In the genomic region with DNA sequence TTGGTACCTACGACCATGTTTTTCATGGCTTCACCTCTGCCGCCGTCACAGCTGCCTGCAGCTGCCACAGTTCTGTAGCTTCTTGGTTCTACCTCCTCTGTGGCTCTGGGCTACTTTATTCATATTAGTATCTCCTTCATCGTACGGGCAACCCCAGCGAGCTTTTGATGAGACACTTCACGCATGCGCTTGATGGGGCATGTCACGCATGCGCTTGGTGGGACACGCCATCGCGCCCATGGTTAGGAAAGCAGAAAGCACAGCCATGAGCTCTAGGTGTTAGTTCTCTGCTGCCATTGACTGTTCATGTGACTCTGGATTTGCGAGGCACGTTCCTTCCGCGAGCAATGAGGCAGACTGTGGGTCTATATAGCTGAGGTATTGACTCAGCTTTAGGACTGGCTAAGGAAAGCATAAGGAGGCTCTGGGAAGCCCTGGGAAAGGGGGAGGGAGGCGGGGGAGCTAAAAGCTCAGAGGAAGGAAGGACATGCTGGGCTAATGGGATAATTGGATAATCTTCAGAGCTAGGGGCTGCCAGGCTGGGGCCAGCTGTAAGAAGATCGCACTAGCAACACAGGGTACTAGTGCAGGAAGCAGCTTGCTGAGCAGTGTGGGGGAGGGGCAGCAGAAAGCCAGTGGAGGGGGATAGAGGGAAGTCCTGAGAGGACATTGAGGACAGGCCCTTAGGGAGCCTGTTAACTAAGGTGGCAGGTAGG, we compare ENCODE assay signal across 10 mouse cellular contexts. TPM values are rescaled to one million over a fixed set of nuclear protein-coding genes. Genes with fewer than 3 reads are reported as not detected.
A peak's percentile ranks its signal among the peaks of the same experiment; 100 is the strongest.
DNase-seq lines count a peak whose midpoint lies in the region; ATAC-seq and TF ChIP-seq lines count a peak whose summit lies in the region.
"Had no signal": no experiment of that assay in that cellular context is flagged by ENCODE, and none has a peak within 500 bp of the region (broad histone marks: within the 10 kb centered on the region; RNA-seq: fewer than 3 reads in every experiment).

No protein-coding gene starts in this region.

- H3K4me2 ChIP-seq in kidney, postnatal 0 days (ENCODE audit: low read length), result no peak overlapping the region
- H3K4me2 ChIP-seq in forebrain, embryonic 13.5 days, result no peak overlapping the region
- no peak overlapping the region for H3K4me2 ChIP-seq in midbrain, embryonic 11.5 days

- no peak for ATAC-seq in kidney, postnatal 0 days (replicated peaks; ENCODE audit: low FRiP score, low read depth)
- ATAC-seq in forebrain, embryonic 13.5 days, result peak; percentile 83
- ATAC-seq in midbrain, embryonic 11.5 days (ENCODE audit: low FRiP score), result peak; percentile 84
- ATAC-seq: Patski had no signal

- TF ChIP-seq POLR2A in brain, embryonic 14.5 days (IDR thresholded peaks at IDR 0.05; ENCODE audit: borderline replicate concordance, extremely low read depth, insufficient read depth, insufficient read length, poor library complexity, severe bottlenecking), result no peak

- 67% methylated on average over 19 of the region's 19 CpGs for WGBS in kidney, postnatal 0 days
- WGBS in forebrain, embryonic 13.5 days, result 72% methylated on average over 19 of the region's 19 CpGs
- WGBS in midbrain, embryonic 11.5 days, result 69% methylated on average over 19 of the region's 19 CpGs

- no peaks in the 10 kb centered on the region for H3K9me3 ChIP-seq in kidney, postnatal 0 days (replicated peaks; ENCODE audit: low read length)
- no peaks in the 10 kb centered on the region for H3K9me3 ChIP-seq in forebrain, embryonic 13.5 days (replicated peaks)
- H3K9me3 ChIP-seq in midbrain, embryonic 11.5 days (ENCODE audit: control insufficient read depth, low read length), result no peaks in the 10 kb centered on the region

- no peak for TF ChIP-seq CTCF in kidney, postnatal 0 days (IDR thresholded peaks at IDR 0.05; ENCODE audit: low read depth)
- no peak for TF ChIP-seq CTCF in brain, embryonic 14.5 days (IDR thresholded peaks at IDR 0.05; ENCODE audit: borderline replicate concordance, extremely low read depth, insufficient read depth, insufficient read length)

- H3K9ac ChIP-seq in kidney, postnatal 0 days (ENCODE audit: low read depth, low read length), result no peak overlapping the region
- no peak overlapping the region for H3K9ac ChIP-seq in forebrain, embryonic 13.5 days
- no peak overlapping the region for H3K9ac ChIP-seq in midbrain, embryonic 11.5 days (ENCODE audit: low read length)

- H3K27me3 ChIP-seq in kidney, postnatal 0 days (ENCODE audit: insufficient read depth, low read length), result no peaks in the 10 kb centered on the region
- no peaks in the 10 kb centered on the region for H3K27me3 ChIP-seq in forebrain, embryonic 13.5 days
- no peaks in the 10 kb centered on the region for H3K27me3 ChIP-seq in midbrain, embryonic 11.5 days (ENCODE audit: control insufficient read depth, insufficient read depth, low read length)
- H3K27me3 ChIP-seq: Patski had no signal

- no peak for DNase-seq in kidney, postnatal 0 days (ENCODE audit: low spot score)
- no peak for DNase-seq in kidney, postnatal 25 days
- peak; percentile 75 for DNase-seq in brain, embryonic 14.5 days (ENCODE audit: low read depth)
- peak; percentile 91 for DNase-seq in midbrain, embryonic 11.5 days (ENCODE audit: low spot score, missing footprints)
- DNase-seq in spleen, postnatal 4 days (ENCODE audit: low spot score in 2 of 2), result no peak
- DNase-seq in adrenal gland, postnatal 25 days, result no peak
- DNase-seq in cerebellum, adult 11-12 months, result no peak

- H3K27ac ChIP-seq in kidney, postnatal 0 days, result 0 out of 2 replicates have a peak overlapping the region, but pooled peaks have one; percentile 6
- H3K27ac ChIP-seq in forebrain, embryonic 13.5 days, result peak overlapping the region; percentile 48; the same call in 1 of the 2 replicates
- H3K27ac ChIP-seq in midbrain, embryonic 11.5 days (ENCODE audit: low read depth, low read length), result 0 out of 2 replicates have a peak overlapping the region, but pooled peaks have one; percentile 8

- H3K4me1 ChIP-seq in kidney, postnatal 0 days (replicated peaks; ENCODE audit: insufficient read depth, low read length), result peaks cover 8% of the 10 kb centered on the region; the same call in 1 of the 2 replicates
- peaks cover 13% of the 10 kb centered on the region for H3K4me1 ChIP-seq in forebrain, embryonic 13.5 days
- H3K4me1 ChIP-seq in midbrain, embryonic 11.5 days (ENCODE audit: control insufficient read depth, insufficient read depth, low read length), result peaks cover 7% of the 10 kb centered on the region

- no peaks in the 10 kb centered on the region for H3K36me3 ChIP-seq in kidney, postnatal 0 days (ENCODE audit: insufficient read depth, low read length)
- H3K36me3 ChIP-seq in forebrain, embryonic 13.5 days (ENCODE audit: poor library complexity, severe bottlenecking), result no peaks in the 10 kb centered on the region
- H3K36me3 ChIP-seq in midbrain, embryonic 11.5 days (ENCODE audit: control insufficient read depth, insufficient read depth, low read length), result no peaks in the 10 kb centered on the region

- H3K4me3 ChIP-seq in kidney, postnatal 0 days (replicated peaks; ENCODE audit: low read depth, low read length), result no peak overlapping the region
- no peak overlapping the region for H3K4me3 ChIP-seq in forebrain, embryonic 13.5 days
- no peak overlapping the region for H3K4me3 ChIP-seq in midbrain, embryonic 11.5 days (ENCODE audit: low read depth, low read length)
- H3K4me3 ChIP-seq: erythroblast, embryonic 14.5 days had no signal

RNA-seq across cellular contexts. Expression of a gene that starts 43.4 kb away (rescaled TPM):
- 11.9 and 13.1 TPM in 2 replicates for polyA plus RNA-seq in kidney, postnatal 0 days (2015; fragmentation: Nextera tagmentation; extraction: Ambion mirVana)
- polyA plus RNA-seq in brain, embryonic 14.5 days (2012; rRNA removed), result 0.04 TPM in 1 of 2 replicates, not detected in the other
- not detected in 2 replicates for polyA plus RNA-seq in forebrain, embryonic 13.5 days (2015; fragmentation: Nextera tagmentation; extraction: Ambion mirVana)
- not detected in 2 replicates for polyA plus RNA-seq in midbrain, embryonic 11.5 days (2014; fragmentation: Nextera tagmentation; extraction: Ambion mirVana)
- total RNA-seq in adrenal gland, postnatal 25 days (2021), result 0.36 and 3.0 TPM in 2 replicates
- polyA plus RNA-seq: erythroblast, embryonic 14.5 days; Patski had no signal

Comparison
In these comparisons a context has a peak if more than half of its experiments do, and no peak if none do; other contexts are left out.
1. DNase-seq: peak in brain, embryonic 14.5 days (single experiment) and midbrain, embryonic 11.5 days (single experiment); none in kidney, postnatal 0 days (single experiment), kidney, postnatal 25 days (0 of 2), spleen, postnatal 4 days (0 of 2), adrenal gland, postnatal 25 days (single experiment) and cerebellum, adult 11-12 months (single experiment).
2. RNA of a gene that starts 43.4 kb away (polyA plus RNA-seq): 11.9 to 13.1 TPM in kidney, postnatal 0 days; 0.04 TPM in brain, embryonic 14.5 days, not detected in midbrain, embryonic 11.5 days and not detected in forebrain, embryonic 13.5 days; every median in the first group is over 10 times any median in the second.
3. Peak in every context shown above with its lines, with median percentiles within 50 percentile points of each other: H3K27ac ChIP-seq.